Mouse (Mus musculus) subcutaneous adipose tissue, adult 2 months (tissue): Measurements from ENCODE around the gene Slf2. TPM values are rescaled to one million over a fixed set of nuclear protein-coding genes. Genes with fewer than 3 reads are reported as not detected.

Experiments
- polyA plus RNA-seq: library from polyadenylated mRNA; depleted of rRNA; stranded (reverse); fragments of >200 nt; gene quantifications from 2 replicates; pipeline ENCODE4 v1.2.3, GENCODE M21; 2012; ENCODE audit warnings: low replicate concordance; rRNA removed

Slf2 gene
- polyA plus RNA-seq = 15.8 and 36.2 TPM in 2 replicates

DNA sequence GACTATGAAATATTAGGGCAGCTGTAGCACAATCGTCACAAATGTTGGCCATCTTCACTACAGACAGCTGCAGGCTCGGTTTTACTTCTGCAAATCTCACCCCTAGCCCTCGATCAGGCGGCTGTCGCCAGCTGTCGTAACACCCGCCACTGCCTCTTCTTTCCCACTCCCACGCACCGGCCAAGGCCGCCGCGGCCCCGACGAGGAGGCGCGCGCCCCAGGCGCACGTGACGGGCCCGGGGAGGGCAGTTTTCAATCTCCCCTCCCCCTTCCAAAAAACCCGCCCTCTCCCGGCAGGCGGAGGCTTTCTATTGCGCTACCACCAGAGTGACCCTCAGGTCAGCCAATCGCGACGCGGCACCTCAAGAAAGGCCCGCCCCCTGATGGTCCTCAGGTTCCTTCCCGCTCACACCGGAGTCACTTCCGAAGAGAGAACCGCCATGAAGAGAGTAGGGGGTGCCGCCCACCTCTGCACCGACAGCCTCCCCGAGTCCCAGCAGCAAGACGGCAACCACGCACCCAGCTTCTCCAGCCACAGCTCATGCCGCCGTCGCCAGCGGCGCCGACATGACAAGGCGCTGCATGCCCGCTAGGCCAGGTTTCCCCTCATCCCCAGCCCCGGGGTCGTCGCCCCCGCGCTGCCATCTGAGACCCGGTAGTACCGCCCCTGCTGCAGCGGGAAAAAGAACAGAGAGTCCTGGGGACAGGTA, at the start of gene Slf2:
TSS of gene Slf2 (plus strand) at position 408 of the 710 bp plus-strand sequence.

DNA sequence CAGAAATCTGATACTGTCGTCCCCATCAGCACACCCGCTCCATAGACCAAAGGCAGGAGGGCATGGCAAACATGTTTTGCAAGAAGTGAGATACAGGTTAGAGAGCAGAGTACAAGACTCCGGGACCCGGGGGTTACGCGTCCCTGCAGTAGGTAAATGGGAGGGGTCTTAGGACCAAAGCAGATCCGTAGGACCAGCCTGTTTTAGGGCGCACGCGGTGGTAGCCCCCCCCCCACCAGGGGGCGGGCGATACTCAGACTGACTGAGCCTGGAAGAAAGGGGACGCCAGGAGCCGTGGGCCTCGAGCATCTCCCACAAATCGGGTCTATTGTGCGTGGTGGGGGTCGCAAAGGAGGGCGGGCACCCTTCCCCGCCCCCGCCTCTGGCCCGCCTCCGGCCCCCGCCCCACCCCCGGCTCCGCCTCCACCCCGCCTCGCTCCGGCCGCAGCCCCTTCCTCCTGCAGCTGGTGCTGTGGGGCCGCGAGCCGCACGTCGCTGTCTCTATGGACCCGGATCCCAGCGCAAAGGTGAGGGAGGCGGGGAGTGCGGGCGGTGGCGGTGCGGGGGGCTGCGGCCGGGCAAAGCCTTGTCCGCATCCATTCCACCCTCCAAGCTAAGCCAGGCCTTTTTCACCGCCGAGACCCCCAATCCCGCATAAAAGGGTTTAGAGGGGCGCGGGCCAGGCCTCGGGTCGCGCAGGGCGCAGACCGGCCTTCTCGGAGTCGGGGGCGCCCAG, 58.0 kb downstream of the Slf2 start, which contains the start of gene Sema4g:
TSS of gene Sema4g (plus strand) at position 271 of the 736 bp plus-strand sequence.

DNA sequence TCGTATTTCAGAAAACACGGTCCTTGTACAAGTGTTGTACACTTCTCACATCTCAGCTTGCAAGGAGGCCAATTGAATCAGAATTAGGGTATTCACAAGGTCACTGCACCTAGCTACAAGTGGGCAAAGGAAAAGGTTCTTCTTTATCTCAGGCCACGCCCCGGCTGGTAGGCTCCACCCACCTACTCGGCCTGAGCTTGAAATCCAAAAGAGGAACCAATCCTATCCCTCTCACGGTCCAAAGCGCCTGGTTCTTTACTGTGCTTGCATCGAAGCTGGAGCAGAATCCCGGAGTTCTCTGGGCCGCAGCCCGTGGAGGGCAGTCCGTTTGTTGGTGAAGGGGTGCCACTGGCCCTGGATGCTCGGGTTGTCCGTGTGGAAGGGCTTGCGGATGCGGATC, 74.5 kb downstream of the Slf2 start, which contains the start of gene Twnk:
TSS of gene Twnk (plus strand) at position 220 of the 400 bp plus-strand sequence.

DNA sequence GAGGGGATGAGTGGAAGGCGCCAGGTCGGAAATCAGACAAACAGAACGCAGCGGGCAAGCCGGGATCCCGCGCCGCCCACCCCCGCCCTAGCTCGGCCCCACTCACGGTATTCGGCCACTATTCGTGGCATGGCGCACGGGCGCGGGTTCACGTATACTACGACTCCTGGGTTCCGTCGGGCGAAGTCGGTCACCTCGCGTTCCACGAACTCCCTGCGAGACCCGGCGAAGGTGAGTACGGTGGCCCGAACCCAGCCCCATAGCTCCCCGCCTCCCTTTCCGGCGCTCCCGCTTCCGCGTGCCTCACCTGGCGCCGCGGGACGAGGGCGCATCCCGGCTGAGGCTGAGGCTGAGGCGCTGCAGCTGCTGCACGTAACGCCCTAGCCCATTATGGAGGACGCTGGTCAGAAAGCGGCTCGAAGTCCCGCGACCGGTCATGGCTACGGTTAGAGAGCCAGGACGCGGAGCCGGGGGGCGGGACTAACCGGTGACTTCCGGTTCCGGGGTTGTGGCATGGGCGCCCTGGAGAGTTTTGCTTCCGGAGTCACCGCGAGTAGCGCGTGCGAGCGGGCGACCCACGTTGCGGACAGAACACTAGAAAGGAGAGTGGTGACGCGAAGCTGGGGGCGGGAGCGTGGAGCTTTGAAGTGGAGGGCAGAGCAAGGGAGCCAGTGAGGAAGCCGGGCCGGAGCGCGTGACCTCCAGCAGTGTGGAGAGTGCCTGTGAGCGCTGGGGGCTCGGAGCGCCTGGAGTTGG, 75.2 kb downstream of the Slf2 start, which contains the start of gene Mrpl43:
TSS of gene Mrpl43 (minus strand) at position 486 of the 756 bp plus-strand sequence.

DNA sequence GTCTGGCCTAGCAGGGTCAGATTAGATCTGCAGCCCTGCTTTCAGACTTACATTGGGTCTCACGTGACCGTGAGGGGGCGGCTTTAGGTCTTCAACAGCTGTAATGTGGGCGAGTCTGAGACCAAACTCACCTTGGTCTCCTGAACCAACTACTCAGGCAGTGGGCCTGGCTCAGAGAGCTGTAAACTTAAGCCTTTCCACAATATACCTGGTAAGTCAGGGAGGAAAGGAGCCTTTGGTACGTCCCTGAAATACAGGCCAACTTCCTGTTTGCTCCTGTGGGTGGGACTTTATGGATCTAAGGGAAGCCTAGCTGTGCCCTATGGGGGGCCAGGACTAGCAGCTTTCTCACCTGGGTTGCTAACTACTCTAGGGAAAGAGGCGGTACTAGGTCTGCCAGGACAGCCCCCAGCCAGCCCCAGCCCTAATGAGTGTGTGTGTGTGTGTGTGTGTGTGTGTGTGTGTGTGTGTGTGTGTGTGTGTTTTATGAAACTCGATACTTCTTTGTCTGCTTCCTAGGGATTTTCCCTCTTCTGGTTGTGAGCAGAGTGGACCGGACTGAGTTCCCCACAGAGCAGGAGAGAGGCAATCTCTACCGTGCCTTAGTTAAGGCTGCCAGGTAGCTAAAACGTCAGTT, 83.5 kb downstream of the Slf2 start, which contains the start of gene Lzts2:
TSS of gene Lzts2 (plus strand) at position 80 of the 637 bp plus-strand sequence.

Other genes with a start within 250 kb of the Slf2 start
- gene Pax2, start 175.1 kb upstream of the Slf2 start, polyA plus RNA-seq = 8.4 TPM in 1 of 2 replicates, not detected in the other
- 4.0 and 12.5 TPM in 2 replicates for gene Sema4g, start 58.0 kb downstream of the Slf2 start, polyA plus RNA-seq
- gene Twnk, start 74.5 kb downstream of the Slf2 start, polyA plus RNA-seq = 9.0 and 19.2 TPM in 2 replicates
- gene Mrpl43, start 75.3 kb downstream of the Slf2 start, polyA plus RNA-seq = 65.1 and 69.4 TPM in 2 replicates
- gene Lzts2, start 83.3 kb downstream of the Slf2 start, polyA plus RNA-seq = 121 and 175 TPM in 2 replicates
- 0.34 and 0.41 TPM in 2 replicates for gene Pdzd7, start 114.6 kb downstream of the Slf2 start, polyA plus RNA-seq
- 30.2 and 68.5 TPM in 2 replicates for gene Sfxn3, start 116.4 kb downstream of the Slf2 start, polyA plus RNA-seq
- gene Kazald1, start 144.1 kb downstream of the Slf2 start, polyA plus RNA-seq = 4.7 and 5.1 TPM in 2 replicates
- not detected in 2 replicates for gene Tlx1, start 219.5 kb downstream of the Slf2 start, polyA plus RNA-seq